Mouse (Mus musculus) cerebellum, adult 2 months (tissue): Measurements from ENCODE around the gene Zmat1. TPM values are rescaled to one million over a fixed set of nuclear protein-coding genes. Genes with fewer than 3 reads are reported as not detected.

Experiments used
- DNase-seq, 2 experiments: peaks; one replicate each; pipeline ENCODE4 v3.0.0; 2021
- H3K27ac ChIP-seq: fragments of 200-500 bp; 2 replicates; pipeline ENCODE4 v1.5.1; 2012; ENCODE audit warnings: low read length, control low read depth, inconsistent platforms; ENCODE audit not compliant: insufficient read depth
- H3K27me3 ChIP-seq: fragments of 200-500 bp; 2 replicates; pipeline ENCODE4 v1.6.1; 2012; ENCODE audit warnings: inconsistent platforms, mild to moderate bottlenecking, low read length, moderate library complexity; ENCODE audit not compliant: control insufficient read depth, insufficient read depth
- H3K4me1 ChIP-seq: fragments of 200-500 bp; 2 replicates; pipeline ENCODE4 v1.6.1; 2011; ENCODE audit warnings: low read length; ENCODE audit not compliant: control insufficient read depth, insufficient read depth
- H3K4me3 ChIP-seq: fragments of 200-500 bp; replicated peaks from 2 replicates; pipeline ENCODE3; 2011; ENCODE audit warnings: mild to moderate bottlenecking, low read depth, low read length, control low read depth; ENCODE audit not compliant: insufficient read depth
- CTCF ChIP-seq: fragments of 200-500 bp; IDR thresholded peaks from 2 replicates; pipeline ENCODE4 v1.5.1; 2011; ENCODE audit warnings: low read depth, mild to moderate bottlenecking, control low read depth, low read length, moderate library complexity, borderline replicate concordance; ENCODE audit not compliant: insufficient read depth
- POLR2A ChIP-seq: fragments of 200-500 bp; IDR thresholded peaks from 2 replicates; pipeline ENCODE4 v1.6.1; 2011; ENCODE audit warnings: low read length, control low read depth, borderline replicate concordance; ENCODE audit not compliant: insufficient read depth
- WGBS: fragments of 180-500 bp; shearing (Covaris S2); methylation state at CpG from one replicate; pipeline ENCODE4 v1.1.7; 2018; 5-methylcytosine and 5-hydroxymethylcytosine counted together
- polyA plus RNA-seq: library from polyadenylated mRNA; depleted of rRNA; stranded (reverse); fragments of >200 nt; gene quantifications from 2 replicates; pipeline ENCODE4 v1.2.3, GENCODE M21; 2012; rRNA removed

Gene Zmat1
- polyA plus RNA-seq, 1 experiment = 6.9 TPM

- WGBS = 50% methylated on average over 41 of the region's 53 CpGs
- H3K27ac ChIP-seq = no peak overlapping the region
- H3K4me1 ChIP-seq = no peaks in the 10 kb centered on the region
- no peaks in the 10 kb centered on the region for H3K27me3 ChIP-seq
- peak; percentile 51 to 71 for DNase-seq
- TF ChIP-seq POLR2A (no peak), CTCF (no peak)
- peak overlapping the region; percentile 41 for H3K4me3 ChIP-seq
Observed at GRCm38 (mm10) chrX:134963305-134964094, 45.5 kb downstream of the Zmat1 start.

- DNase-seq = peak; percentile 12 to 36
- no peaks in the 10 kb centered on the region for H3K4me1 ChIP-seq
Observed at GRCm38 (mm10) chrX:134930361-134930760, 78.6 kb downstream of the Zmat1 start.

GRCm38 (mm10) chrX:134929927-134930326, 79.1 kb downstream of the Zmat1 start:
- H3K27me3 ChIP-seq = no peaks in the 10 kb centered on the region
- 33% methylated on average over 5 of the region's 5 CpGs for WGBS
- no peak for TF ChIP-seq POLR2A
- no peak for TF ChIP-seq CTCF
- no peak for DNase-seq
- no peak overlapping the region for H3K4me3 ChIP-seq
- H3K27ac ChIP-seq = no peak overlapping the region
- no peaks in the 10 kb centered on the region for H3K4me1 ChIP-seq

More at GRCm38 (mm10) chrX:134930361-134930760, 78.6 kb downstream of the Zmat1 start:
- Histone ChIP-seq H3K27me3 (no peaks in the 10 kb centered on the region), H3K4me3 (no peak overlapping the region), H3K27ac (no peak overlapping the region)
- TF ChIP-seq CTCF = peak; percentile 42; the same call in 1 of the 2 replicates
- TF ChIP-seq POLR2A = no peak
- WGBS = 40% methylated on average over 5 of the region's 5 CpGs

GRCm38 (mm10) chrX:134925058-134925457, 84.0 kb downstream of the Zmat1 start:
- no peak overlapping the region for H3K27ac ChIP-seq
- no peaks in the 10 kb centered on the region for H3K27me3 ChIP-seq
- no peak overlapping the region for H3K4me3 ChIP-seq
- TF ChIP-seq POLR2A (no peak), CTCF (peak; percentile 25; the same call in 1 of the 2 replicates)
- DNase-seq = peak in 1 of 2 experiments; percentile 10
- H3K4me1 ChIP-seq = no peaks in the 10 kb centered on the region

- no peaks in the 10 kb centered on the region for H3K27me3 ChIP-seq
- no peaks in the 10 kb centered on the region for H3K4me1 ChIP-seq
- no peak overlapping the region for H3K4me3 ChIP-seq
- TF ChIP-seq CTCF (no peak), POLR2A (no peak)
- no peak for DNase-seq
- no peak overlapping the region for H3K27ac ChIP-seq
- 26% methylated on average over 7 of the region's 7 CpGs for WGBS
Observed at GRCm38 (mm10) chrX:134923675-134924424, 85.2 kb downstream of the Zmat1 start.

Other genes starting within 250 kb of the Zmat1 start
- gene Armcx2, start 200.0 kb downstream of the Zmat1 start, polyA plus RNA-seq = 40.9 and 41.4 TPM in 2 replicates
- 0.05 and 0.10 TPM in 2 replicates for gene Nxf2, start 44.5 kb downstream of the Zmat1 start, polyA plus RNA-seq
- not detected in 2 replicates for gene Gm15023, start 168.4 kb upstream of the Zmat1 start, polyA plus RNA-seq
- gene Tceal6, start 201.5 kb upstream of the Zmat1 start, polyA plus RNA-seq = 92.1 and 105 TPM in 2 replicates